Mouse (Mus musculus) megakaryocyte, embryonic 14.5 days (primary cell): ENCODE results near the gene Flvcr2. TPM values are rescaled to one million over a fixed set of nuclear protein-coding genes. Genes with fewer than 3 reads are reported as not detected.

ENCODE experiments used
- H3K27me3 ChIP-seq: replicated peaks from 2 replicates; pipeline ENCODE3; 2012; ENCODE audit warnings: inconsistent platforms
- H3K36me3 ChIP-seq: replicated peaks from 2 replicates; pipeline ENCODE3; 2012; ENCODE audit warnings: low read length, inconsistent platforms, mixed read lengths
- H3K4me1 ChIP-seq: 2 replicates; pipeline ENCODE4 v1.6.1; 2012; ENCODE audit warnings: inconsistent platforms
- H3K4me3 ChIP-seq: replicated peaks from 2 replicates; pipeline ENCODE3; 2012; ENCODE audit warnings: moderate library complexity, mild to moderate bottlenecking, inconsistent platforms
- H3K9me3 ChIP-seq: 2 replicates; pipeline ENCODE4 v1.6.1; 2012; ENCODE audit warnings: inconsistent platforms
- FLI1 ChIP-seq: IDR thresholded peaks from 2 replicates; pipeline ENCODE4 v1.6.1; 2012; ENCODE audit warnings: low read length, inconsistent platforms, mixed read lengths
- GATA1 ChIP-seq: IDR thresholded peaks from 3 replicates; pipeline ENCODE4 v1.6.1; 2012; ENCODE audit warnings: mixed read lengths, low read length, inconsistent platforms, borderline replicate concordance
- polyA plus RNA-seq: library from polyadenylated mRNA; stranded (reverse); fragments of >175 nt; gene quantifications from 2 replicates; pipeline ENCODE4 v1.2.3, GENCODE M21; 2012; ENCODE audit warnings: low replicate concordance; ENCODE audit not compliant: insufficient read depth

Flvcr2 gene
- polyA plus RNA-seq, 1 experiment, result not detected

- TF ChIP-seq FLI1, result no peak
- TF ChIP-seq GATA1, result no peak
- H3K4me3 ChIP-seq, result no peak overlapping the region
- H3K9me3 ChIP-seq, result no peaks in the 10 kb centered on the region
- no peaks in the 10 kb centered on the region for H3K27me3 ChIP-seq
- peaks cover 50% of the 10 kb centered on the region for H3K4me1 ChIP-seq
- H3K36me3 ChIP-seq, result peaks cover 62% of the 10 kb centered on the region
Observed at GRCm38 (mm10) chr12:85822051-85822450, 75.7 kb downstream of the Flvcr2 start.

GRCm38 (mm10) chr12:85824438-85825264, 78.3 kb downstream of the Flvcr2 start, which contains the start of the genes Erg28 and Ttll5:
Gene Erg28 (minus strand): TSS chr12:85824550.
Gene Ttll5 (plus strand): TSS chr12:85824659.
- Histone ChIP-seq H3K4me3 (peak within 1 kb of the TSS; percentile 97), H3K4me1 (peaks cover 58% of the 10 kb centered on the region), H3K36me3 (peaks cover 59% of the 10 kb centered on the region), H3K9me3 (no peaks in the 10 kb centered on the region), H3K27me3 (no peaks in the 10 kb centered on the region)
- no peak for TF ChIP-seq FLI1
- TF ChIP-seq GATA1, result no peak

DNA sequence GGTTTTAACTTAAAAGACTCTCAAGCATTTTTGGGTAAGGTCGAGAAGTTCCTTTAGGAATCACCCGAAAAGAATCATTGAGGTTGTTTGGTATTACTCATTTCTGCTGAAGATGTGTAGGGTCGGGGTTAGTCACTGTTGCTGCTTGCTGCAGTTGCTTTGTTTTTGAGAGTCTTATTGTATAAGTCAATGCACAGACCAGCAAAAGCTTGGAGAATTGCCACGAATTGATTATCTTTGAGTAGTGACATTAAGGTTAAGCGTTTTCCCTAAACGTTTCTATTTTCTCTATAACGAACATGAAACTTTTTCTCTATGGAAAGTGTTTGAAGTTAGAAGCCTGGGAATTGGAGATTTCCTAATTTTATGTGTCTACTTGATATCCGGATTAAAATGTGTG, 79.0 kb downstream of the Flvcr2 start:
- Histone ChIP-seq H3K9me3 (no peaks in the 10 kb centered on the region), H3K4me1 (peaks cover 61% of the 10 kb centered on the region), H3K27me3 (no peaks in the 10 kb centered on the region), H3K36me3 (peaks cover 56% of the 10 kb centered on the region), H3K4me3 (peak overlapping the region; percentile 97)
- TF ChIP-seq FLI1 (no peak), GATA1 (no peak)

DNA sequence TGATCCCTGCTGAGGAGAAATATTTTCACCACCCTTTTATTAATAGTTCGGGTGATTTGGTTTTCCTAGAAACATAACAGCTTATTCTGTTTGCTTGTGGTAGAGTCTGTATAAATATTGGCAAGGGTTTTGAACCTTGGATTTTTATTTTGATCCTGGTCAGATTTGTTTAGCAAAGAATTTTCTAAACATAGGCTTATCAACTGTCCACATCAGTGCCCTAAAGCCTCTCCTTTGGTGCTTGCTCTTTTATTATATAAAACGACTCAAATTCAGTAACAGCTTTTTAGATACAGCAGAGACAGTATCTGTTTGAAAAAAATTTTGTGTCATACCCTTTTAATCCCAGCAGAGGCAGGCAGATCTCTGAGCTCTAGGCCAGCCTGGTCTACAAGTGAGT, 79.5 kb downstream of the Flvcr2 start:
- peak overlapping the region; percentile 97 for H3K4me3 ChIP-seq
- no peak for TF ChIP-seq GATA1
- TF ChIP-seq FLI1, result no peak
- no peaks in the 10 kb centered on the region for H3K27me3 ChIP-seq
- H3K36me3 ChIP-seq, result peaks cover 54% of the 10 kb centered on the region
- no peaks in the 10 kb centered on the region for H3K9me3 ChIP-seq
- peaks cover 61% of the 10 kb centered on the region for H3K4me1 ChIP-seq

- Histone ChIP-seq H3K4me1 (peaks cover 39% of the 10 kb centered on the region), H3K9me3 (no peaks in the 10 kb centered on the region), H3K4me3 (no peak overlapping the region), H3K27me3 (no peaks in the 10 kb centered on the region), H3K36me3 (peaks cover 67% of the 10 kb centered on the region)
- TF ChIP-seq GATA1 (no peak), FLI1 (no peak)
Observed at GRCm38 (mm10) chr12:85828856-85829255, 82.5 kb downstream of the Flvcr2 start.

- Histone ChIP-seq H3K27me3 (no peaks in the 10 kb centered on the region), H3K9me3 (no peaks in the 10 kb centered on the region), H3K36me3 (peaks cover 75% of the 10 kb centered on the region), H3K4me1 (peaks cover 38% of the 10 kb centered on the region), H3K4me3 (no peak overlapping the region)
- no peak for TF ChIP-seq FLI1
- no peak for TF ChIP-seq GATA1
Observed at GRCm38 (mm10) chr12:85829866-85830265, 83.5 kb downstream of the Flvcr2 start.

GRCm38 (mm10) chr12:85830691-85831090, 84.4 kb downstream of the Flvcr2 start:
- peaks cover 82% of the 10 kb centered on the region for H3K36me3 ChIP-seq
- H3K9me3 ChIP-seq, result no peaks in the 10 kb centered on the region
- H3K27me3 ChIP-seq, result no peaks in the 10 kb centered on the region
- no peak for TF ChIP-seq FLI1
- no peak for TF ChIP-seq GATA1
- no peak overlapping the region for H3K4me3 ChIP-seq
- H3K4me1 ChIP-seq, result peaks cover 33% of the 10 kb centered on the region

GRCm38 (mm10) chr12:85834543-85834942, 88.2 kb downstream of the Flvcr2 start:
- H3K4me1 ChIP-seq, result peaks cover 14% of the 10 kb centered on the region
- TF ChIP-seq FLI1 (no peak), GATA1 (no peak)
- H3K27me3 ChIP-seq, result no peaks in the 10 kb centered on the region
- peaks cover 75% of the 10 kb centered on the region for H3K36me3 ChIP-seq
- no peak overlapping the region for H3K4me3 ChIP-seq
- H3K9me3 ChIP-seq, result no peaks in the 10 kb centered on the region

- H3K4me3 ChIP-seq, result no peak overlapping the region
- TF ChIP-seq FLI1 (no peak), GATA1 (no peak)
- peaks cover 70% of the 10 kb centered on the region for H3K36me3 ChIP-seq
- H3K27me3 ChIP-seq, result no peaks in the 10 kb centered on the region
- no peaks in the 10 kb centered on the region for H3K9me3 ChIP-seq
- H3K4me1 ChIP-seq, result peaks cover 21% of the 10 kb centered on the region
Observed at GRCm38 (mm10) chr12:85837765-85838164, 91.4 kb downstream of the Flvcr2 start.

GRCm38 (mm10) chr12:85839371-85840000, 93.1 kb downstream of the Flvcr2 start:
- no peaks in the 10 kb centered on the region for H3K9me3 ChIP-seq
- H3K36me3 ChIP-seq, result peaks cover 72% of the 10 kb centered on the region
- no peak for TF ChIP-seq FLI1
- TF ChIP-seq GATA1, result no peak
- no peak overlapping the region for H3K4me3 ChIP-seq
- H3K4me1 ChIP-seq, result peaks cover 21% of the 10 kb centered on the region
- no peaks in the 10 kb centered on the region for H3K27me3 ChIP-seq
